Mouse (Mus musculus): Measurements from ENCODE around the gene Rapgef5. TPM values are rescaled to one million over a fixed set of nuclear protein-coding genes. Genes with fewer than 3 reads are reported as not detected.

Gene Rapgef5
- total and polyA plus RNA-seq, 3 experiments, result 4.2 to 6.8 (median 4.8) TPM

DNA sequence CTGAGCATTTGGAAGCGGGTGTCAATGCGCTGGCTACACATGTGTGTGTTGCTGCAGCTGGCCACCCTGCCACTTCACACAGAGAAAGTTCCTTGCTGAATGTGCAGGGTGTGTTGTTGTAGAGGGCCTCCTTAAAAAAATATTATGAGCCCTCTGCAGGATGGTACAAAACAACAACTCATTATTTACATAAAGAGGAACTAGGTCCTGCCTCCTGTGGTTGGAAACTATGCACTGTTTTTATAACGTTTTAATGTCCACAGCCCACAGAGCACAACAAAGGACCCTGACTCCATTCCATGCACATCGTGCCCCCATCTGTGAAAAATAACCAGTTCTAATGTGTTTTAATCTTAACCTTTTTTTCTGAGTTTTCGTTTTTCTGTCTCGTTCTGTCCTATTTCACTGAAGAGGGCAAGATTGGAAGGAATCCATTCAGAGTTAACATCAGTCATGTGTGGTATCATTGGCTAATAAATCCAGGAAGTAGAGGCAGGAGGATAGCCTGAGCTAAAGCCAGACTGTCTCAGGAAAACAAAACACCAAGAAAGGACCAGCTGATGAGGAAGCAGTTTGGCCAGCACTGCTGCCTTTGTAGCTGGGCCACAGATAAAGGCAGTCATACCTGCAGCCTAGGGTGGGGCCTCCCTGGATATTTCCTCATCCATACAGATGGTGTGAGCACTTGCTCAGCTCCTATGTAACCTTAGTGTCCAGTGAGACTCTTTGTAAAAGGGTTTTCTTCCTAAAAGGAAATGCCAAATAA is 123.3 kb downstream of the Rapgef5 start:
- Histone ChIP-seq H3K27ac (ENCODE audit: insufficient read depth, low read depth) (no peak overlapping the region), H3K79me2 (replicated peaks; ENCODE audit: control insufficient read depth, extremely low read depth, insufficient read depth, poor library complexity, severe bottlenecking) (no peaks in the 10 kb centered on the region), H3K9ac (ENCODE audit: insufficient read depth, low read depth) (no peak overlapping the region), H3K27me3 (replicated peaks) (no peaks in the 10 kb centered on the region), H3K36me3 (replicated peaks in 1 of 2; ENCODE audit: control insufficient read depth in 1 of 2, insufficient read depth in 1 of 2, low read length in 1 of 2) (no peaks in the 10 kb centered on the region), H3K4me1 (ENCODE audit: control insufficient read depth in 1 of 2, insufficient read depth in 2 of 2) (peaks cover 10 to 19% of the 10 kb centered on the region in 2 experiments; a peak in 3 of 4 replicates), H3K4me3 (replicated peaks in 1 of 3; ENCODE audit: low read depth in 2 of 3, low read length in 2 of 3, poor library complexity in 1 of 3) (no peak overlapping the region), H3K4me2 (ENCODE audit: insufficient read depth, low read depth, poor library complexity, severe bottlenecking) (no peak overlapping the region), H3K9me3 (replicated peaks; ENCODE audit: low read length) (no peaks in the 10 kb centered on the region)
- peak; percentile 25 for DNase-seq (ENCODE audit: extremely low read depth)
- dilution Hi-C loops (cut with MboI; ENCODE audit: extremely low pct_ligation_motif_present, extremely low pct_unique_long_range_greater_than_20kb, low sequenced_read_pairs), result no loop called here
- no peak for TF ChIP-seq RAD21 (IDR thresholded peaks at IDR 0.05; ENCODE audit: low read depth, low read length)
- peak; percentile 47 for TF ChIP-seq EP300 (IDR thresholded peaks at IDR 0.05; ENCODE audit: low read length)
- no peak for TF ChIP-seq BHLHE40 (IDR thresholded peaks at IDR 0.05; ENCODE audit: low read depth, low read length)
- TF ChIP-seq PAX5 (IDR thresholded peaks at IDR 0.05; ENCODE audit: low read length), result no peak
- TF ChIP-seq USF2 (conservative IDR thresholded peaks at IDR 0.05; ENCODE audit: low read depth, low read length), result no peak
- TF ChIP-seq IRF4 (IDR thresholded peaks at IDR 0.05; ENCODE audit: low read depth, low read length), result peak; percentile 46; the same call in 1 of the 2 replicates
- in situ Hi-C loops (cut with MboI; ENCODE audit: low pct_ligation_motif_present, low pct_unique_long_range_greater_than_20kb, low sequenced_read_pairs), result no loop called here

- no peaks in the 10 kb centered on the region for H3K9me3 ChIP-seq (replicated peaks; ENCODE audit: low read length)
- dilution Hi-C loops (cut with MboI; ENCODE audit: extremely low pct_ligation_motif_present, extremely low pct_unique_long_range_greater_than_20kb, low sequenced_read_pairs) (no loop called here), in situ Hi-C loops (cut with MboI; ENCODE audit: low pct_ligation_motif_present, low pct_unique_long_range_greater_than_20kb, low sequenced_read_pairs) (no loop called here)
- no peak overlapping the region for H3K4me3 ChIP-seq (replicated peaks in 1 of 3; ENCODE audit: low read depth in 2 of 3, low read length in 2 of 3, poor library complexity in 1 of 3)
- H3K79me2 ChIP-seq (replicated peaks; ENCODE audit: control insufficient read depth, extremely low read depth, insufficient read depth, poor library complexity, severe bottlenecking), result no peaks in the 10 kb centered on the region
- no peak overlapping the region for H3K4me2 ChIP-seq (ENCODE audit: insufficient read depth, low read depth, poor library complexity, severe bottlenecking)
- H3K9ac ChIP-seq (ENCODE audit: insufficient read depth, low read depth), result no peak overlapping the region
- H3K27ac ChIP-seq (ENCODE audit: insufficient read depth, low read depth), result no peak overlapping the region
- no peak for DNase-seq (ENCODE audit: extremely low read depth)
- H3K4me1 ChIP-seq (ENCODE audit: control insufficient read depth in 1 of 2, insufficient read depth in 2 of 2), result peaks cover 10 to 19% of the 10 kb centered on the region in 2 experiments; a peak in 3 of 4 replicates
- H3K36me3 ChIP-seq (replicated peaks in 1 of 2; ENCODE audit: control insufficient read depth in 1 of 2, insufficient read depth in 1 of 2, low read length in 1 of 2), result no peaks in the 10 kb centered on the region
- no peaks in the 10 kb centered on the region for H3K27me3 ChIP-seq (replicated peaks)
- TF ChIP-seq RAD21 (IDR thresholded peaks at IDR 0.05; ENCODE audit: low read depth, low read length) (no peak), CHD2 (IDR thresholded peaks at IDR 0.05; ENCODE audit: low read length) (no peak), UBTF (IDR thresholded peaks at IDR 0.05; ENCODE audit: low read depth, low read length) (no peak), ZMIZ1 (IDR thresholded peaks at IDR 0.05; ENCODE audit: low read depth, low read length) (no peak), MEF2A (IDR thresholded peaks at IDR 0.05; ENCODE audit: borderline replicate concordance, low read depth, low read length) (no peak), PAX5 (IDR thresholded peaks at IDR 0.05; ENCODE audit: low read length) (no peak), ELF1 (IDR thresholded peaks at IDR 0.05; ENCODE audit: low read depth, low read length) (no peak), MXI1 (IDR thresholded peaks at IDR 0.05; ENCODE audit: low read depth, low read length) (no peak), TCF12 (IDR thresholded peaks at IDR 0.05; ENCODE audit: low read depth, low read length) (no peak), E2F4 (IDR thresholded peaks at IDR 0.05; ENCODE audit: insufficient replicate concordance, low read depth, low read length) (no peak), POLR2A (IDR thresholded peaks at IDR 0.05; ENCODE audit: low read depth, low read length) (no peak), RCOR1 (conservative IDR thresholded peaks at IDR 0.05; ENCODE audit: low read depth, low read length) (no peak)
These were observed 126.2 kb downstream of the Rapgef5 start for GRCm38 (mm10) chr12:117642512-117642911.

All from CH12.LX (cell line).